Mouse (Mus musculus) embryo, embryonic 9.5 days (tissue): ENCODE measurements at regions not wholly inside any gene's neighbourhood (a gene's known extent, or its start where the extent isn't known, plus 50 kb on each side); places are given as distances from the start of the nearest gene placed in this dataset.

ENCODE experiments used
- DNase-seq: peaks from one replicate; pipeline ENCODE4 v3.0.0-alpha.2; 2017; ENCODE audit errors: extremely low spot score

GRCm38 (mm10) chr9:87784872-87785271, 53.8 kb upstream of the Tbx18 start:
- DNase-seq: no peak

GRCm38 (mm10) chr9:87811746-87812145, 80.7 kb upstream of the Tbx18 start:
- DNase-seq: no peak

GRCm38 (mm10) chr9:87822276-87822675, 91.2 kb upstream of the Tbx18 start:
- DNase-seq: no peak

GRCm38 (mm10) chr9:87824691-87825230, 93.7 kb upstream of the Tbx18 start:
- no peak for DNase-seq

- DNase-seq: no peak
Observed at GRCm38 (mm10) chr9:87843898-87844297, 112.8 kb upstream of the Tbx18 start.

GRCm38 (mm10) chr9:87844453-87844852, 113.4 kb upstream of the Tbx18 start:
- no peak for DNase-seq

- no peak for DNase-seq
Observed at GRCm38 (mm10) chr9:87848882-87849281, 117.8 kb upstream of the Tbx18 start.

GRCm38 (mm10) chr9:87850133-87850532, 119.1 kb upstream of the Tbx18 start:
- DNase-seq: no peak

- no peak for DNase-seq
Observed at GRCm38 (mm10) chr9:87861588-87861987, 130.5 kb upstream of the Tbx18 start.

GRCm38 (mm10) chr9:87865236-87865635, 134.2 kb upstream of the Tbx18 start:
- no peak for DNase-seq

GRCm38 (mm10) chr9:87872384-87872905, 141.4 kb upstream of the Tbx18 start:
- DNase-seq: no peak

- no peak for DNase-seq
Observed at GRCm38 (mm10) chr9:87882587-87882986, 151.5 kb upstream of the Tbx18 start.

GRCm38 (mm10) chr9:87883069-87883468, 152.0 kb upstream of the Tbx18 start:
- no peak for DNase-seq

- DNase-seq: no peak
Observed at GRCm38 (mm10) chr9:87894051-87894450, 163.0 kb upstream of the Tbx18 start.

GRCm38 (mm10) chr9:87894596-87894995, 163.5 kb upstream of the Tbx18 start:
- no peak for DNase-seq

- DNase-seq: no peak
Observed at GRCm38 (mm10) chr9:87895526-87895925, 164.5 kb upstream of the Tbx18 start.

- no peak for DNase-seq
Observed at GRCm38 (mm10) chr9:87897336-87897735, 166.3 kb upstream of the Tbx18 start.

GRCm38 (mm10) chr9:87899368-87899767, 168.3 kb upstream of the Tbx18 start:
- no peak for DNase-seq

GRCm38 (mm10) chr9:87899800-87900199, 168.7 kb upstream of the Tbx18 start:
- no peak for DNase-seq

- no peak for DNase-seq
Observed at GRCm38 (mm10) chr9:87921291-87921690, 190.2 kb upstream of the Tbx18 start.

- DNase-seq: no peak
Observed at GRCm38 (mm10) chr9:87925151-87925550, 194.1 kb upstream of the Tbx18 start.

- DNase-seq: no peak
Observed at GRCm38 (mm10) chr9:87933230-87933629, 202.2 kb upstream of the Tbx18 start.

- no peak for DNase-seq
Observed at GRCm38 (mm10) chr9:87952426-87952825, 221.4 kb upstream of the Tbx18 start.

- no peak for DNase-seq
Observed at GRCm38 (mm10) chr9:87954941-87955340, 223.9 kb upstream of the Tbx18 start.
